Mouse (Mus musculus): ENCODE data around the gene Pla2g4f.
A peak's percentile ranks its signal among the peaks of the same experiment; 100 is the strongest.

Pla2g4f gene

GRCm38 (mm10) chr2:120313976-120314375, at the start of gene Pla2g4f:
Pla2g4f (minus strand) TSS chr2:120314165.
- no peak for DNase-seq (ENCODE audit: low read depth, low spot score)

GRCm38 (mm10) chr2:120360425-120360824, 46.5 kb upstream of the Pla2g4f start:
- DNase-seq (ENCODE audit: low read depth, low spot score): no peak

GRCm38 (mm10) chr2:120352682-120353646, 39.0 kb upstream of the Pla2g4f start, which contains the start of gene Vps39:
Vps39 (minus strand) TSS chr2:120353137.
- DNase-seq (ENCODE audit: low read depth, low spot score): peak; percentile 84

GRCm38 (mm10) chr2:120351321-120351720, 37.4 kb upstream of the Pla2g4f start:
- DNase-seq (ENCODE audit: low read depth, low spot score): no peak

- no peak for DNase-seq (ENCODE audit: low read depth, low spot score)
Observed at GRCm38 (mm10) chr2:120348120-120348519, 34.2 kb upstream of the Pla2g4f start.

GRCm38 (mm10) chr2:120341741-120342140, 27.8 kb upstream of the Pla2g4f start:
- DNase-seq (ENCODE audit: low read depth, low spot score): no peak

GRCm38 (mm10) chr2:120337886-120338285, 23.9 kb upstream of the Pla2g4f start:
- DNase-seq (ENCODE audit: low read depth, low spot score): no peak

GRCm38 (mm10) chr2:120331575-120331974, 17.6 kb upstream of the Pla2g4f start:
- no peak for DNase-seq (ENCODE audit: low read depth, low spot score)

GRCm38 (mm10) chr2:120315077-120315476, 1.1 kb upstream of the Pla2g4f start:
- DNase-seq (ENCODE audit: low read depth, low spot score): no peak

GRCm38 (mm10) chr2:120314487-120314886, 522 bp upstream of the Pla2g4f start:
- DNase-seq (ENCODE audit: low read depth, low spot score): no peak

GRCm38 (mm10) chr2:120312276-120312825, 1.6 kb downstream of the Pla2g4f start:
- DNase-seq (ENCODE audit: low read depth, low spot score): no peak

GRCm38 (mm10) chr2:120304113-120304512, 9.9 kb downstream of the Pla2g4f start:
- DNase-seq (ENCODE audit: low read depth, low spot score): no peak

- DNase-seq (ENCODE audit: low read depth, low spot score): no peak
Observed at GRCm38 (mm10) chr2:120301076-120301475, 12.9 kb downstream of the Pla2g4f start.

- DNase-seq (ENCODE audit: low read depth, low spot score): no peak
Observed at GRCm38 (mm10) chr2:120299866-120300265, 14.1 kb downstream of the Pla2g4f start.

- DNase-seq (ENCODE audit: low read depth, low spot score): no peak
Observed at GRCm38 (mm10) chr2:120296160-120296559, 17.8 kb downstream of the Pla2g4f start.

GRCm38 (mm10) chr2:120291471-120292078, 22.4 kb downstream of the Pla2g4f start:
- no peak for DNase-seq (ENCODE audit: low read depth, low spot score)

- no peak for DNase-seq (ENCODE audit: low read depth, low spot score)
Observed at GRCm38 (mm10) chr2:120288995-120289394, 25.0 kb downstream of the Pla2g4f start, which contains the start of gene Pla2g4d. Pla2g4d (minus strand) TSS chr2:120289197.

GRCm38 (mm10) chr2:120288401-120288800, 25.6 kb downstream of the Pla2g4f start:
- DNase-seq (ENCODE audit: low read depth, low spot score): no peak

GRCm38 (mm10) chr2:120285639-120286038, 28.3 kb downstream of the Pla2g4f start:
- DNase-seq (ENCODE audit: low read depth, low spot score): no peak

- no peak for DNase-seq (ENCODE audit: low read depth, low spot score)
Observed at GRCm38 (mm10) chr2:120284705-120285104, 29.3 kb downstream of the Pla2g4f start.

GRCm38 (mm10) chr2:120284094-120284493, 29.9 kb downstream of the Pla2g4f start:
- DNase-seq (ENCODE audit: low read depth, low spot score): no peak

GRCm38 (mm10) chr2:120283550-120283949, 30.4 kb downstream of the Pla2g4f start:
- DNase-seq (ENCODE audit: low read depth, low spot score): no peak
